Mouse (Mus musculus) heart, adult 2 months (tissue): ENCODE measurements around the gene Pnpla5.

Source experiments
- EP300 ChIP-seq: fragments of 200-500 bp; IDR thresholded peaks from 2 replicates; pipeline ENCODE4 v1.6.1; 2011; ENCODE audit warnings: low read depth, low read length, control low read depth; ENCODE audit not compliant: insufficient read depth
- POLR2A ChIP-seq: fragments of 200-500 bp; IDR thresholded peaks from 2 replicates; pipeline ENCODE4 v1.6.1; 2011; ENCODE audit warnings: mild to moderate bottlenecking, low read depth, low read length, control low read depth; ENCODE audit not compliant: insufficient read depth

DNA sequence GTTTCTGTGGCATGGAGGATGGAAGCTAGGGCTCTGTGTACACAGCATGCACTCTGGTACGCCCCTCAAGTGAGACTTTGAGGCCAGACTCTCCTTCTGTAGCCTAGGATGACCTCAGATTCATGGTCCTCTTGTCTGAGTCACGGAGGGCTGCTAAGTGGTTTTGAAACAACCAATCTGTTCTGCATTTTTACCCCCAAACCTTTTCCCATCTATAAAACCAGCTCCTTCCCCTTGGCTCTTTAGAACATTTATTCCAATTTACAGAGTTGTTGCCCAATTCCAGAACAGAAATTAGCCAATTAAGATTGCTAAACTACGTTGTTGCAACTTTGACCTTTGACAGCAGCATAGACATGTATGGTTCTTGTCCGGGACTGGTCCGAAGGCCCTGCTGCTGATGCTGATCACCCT, 16.6 kb upstream of the Pnpla5 start:
- TF ChIP-seq POLR2A (no peak), EP300 (no peak)
